Mouse (Mus musculus) midbrain, embryonic 16.5 days (tissue): ENCODE measurements around the gene Gimap1. TPM values are rescaled to one million over a fixed set of nuclear protein-coding genes. Genes with fewer than 3 reads are reported as not detected.

Experiments used
- ATAC-seq: fragments of 200-750 bp; cut with Nextera tagmentation; 2 replicates; pipeline ENCODE4 v1.8.0; 2017; ENCODE audit warnings: moderate TSS enrichment
- H3K27ac ChIP-seq: fragments of 300-500 bp; sonication (generic); 2 replicates; pipeline ENCODE4 v1.5.1; 2014; ENCODE audit warnings: mild to moderate bottlenecking, low read length, mixed read lengths
- H3K27me3 ChIP-seq: fragments of 300-500 bp; sonication (generic); 2 replicates; pipeline ENCODE4 v1.6.1; 2014; ENCODE audit warnings: low read depth, low read length, mixed read lengths; ENCODE audit not compliant: control insufficient read depth, insufficient read depth
- H3K36me3 ChIP-seq: fragments of 300-500 bp; sonication (generic); 2 replicates; pipeline ENCODE4 v1.6.1; 2014; ENCODE audit warnings: mild to moderate bottlenecking, low read length, moderate library complexity, mixed read lengths; ENCODE audit not compliant: control insufficient read depth, insufficient read depth
- H3K4me1 ChIP-seq: fragments of 300-500 bp; sonication (generic); 2 replicates; pipeline ENCODE4 v1.6.1; 2014; ENCODE audit warnings: mild to moderate bottlenecking, low read length, mixed read lengths; ENCODE audit not compliant: control insufficient read depth, insufficient read depth
- H3K4me2 ChIP-seq: fragments of 300-500 bp; sonication (generic); 2 replicates; pipeline ENCODE4 v1.6.1; 2014; ENCODE audit warnings: mild to moderate bottlenecking, low read length, mixed read lengths
- H3K4me3 ChIP-seq: fragments of 300-500 bp; sonication (generic); 2 replicates; pipeline ENCODE4 v1.5.1; 2014; ENCODE audit warnings: low read depth, mild to moderate bottlenecking, low read length, moderate library complexity, mixed read lengths
- H3K9ac ChIP-seq: fragments of 300-500 bp; sonication (generic); 2 replicates; pipeline ENCODE4 v1.6.1; 2014; ENCODE audit warnings: low read depth, low read length, mixed read lengths
- H3K9me3 ChIP-seq: fragments of 300-500 bp; sonication (generic); replicated peaks from 2 replicates; pipeline ENCODE4 v1.6.1; 2014; ENCODE audit warnings: mild to moderate bottlenecking, low read length, mixed read lengths; ENCODE audit not compliant: control insufficient read depth, poor library complexity, severe bottlenecking
- WGBS: fragments of 180-500 bp; shearing (Covaris S2); extraction: QIAGEN DNeasy Blood & Tissue Kit; methylation state at CpG from one replicate; pipeline ENCODE4 v1.1.7; 2014; 5-methylcytosine and 5-hydroxymethylcytosine counted together
- polyA plus RNA-seq: library from polyadenylated mRNA; unstranded; fragments of >200 nt; fragmentation: Nextera tagmentation; extraction: Ambion mirVana; gene quantifications from 2 replicates; pipeline ENCODE4 v1.2.1, GENCODE M21; 2015

The Gimap1 gene
- polyA plus RNA-seq: 5.2 and 5.4 TPM in 2 replicates

DNA sequence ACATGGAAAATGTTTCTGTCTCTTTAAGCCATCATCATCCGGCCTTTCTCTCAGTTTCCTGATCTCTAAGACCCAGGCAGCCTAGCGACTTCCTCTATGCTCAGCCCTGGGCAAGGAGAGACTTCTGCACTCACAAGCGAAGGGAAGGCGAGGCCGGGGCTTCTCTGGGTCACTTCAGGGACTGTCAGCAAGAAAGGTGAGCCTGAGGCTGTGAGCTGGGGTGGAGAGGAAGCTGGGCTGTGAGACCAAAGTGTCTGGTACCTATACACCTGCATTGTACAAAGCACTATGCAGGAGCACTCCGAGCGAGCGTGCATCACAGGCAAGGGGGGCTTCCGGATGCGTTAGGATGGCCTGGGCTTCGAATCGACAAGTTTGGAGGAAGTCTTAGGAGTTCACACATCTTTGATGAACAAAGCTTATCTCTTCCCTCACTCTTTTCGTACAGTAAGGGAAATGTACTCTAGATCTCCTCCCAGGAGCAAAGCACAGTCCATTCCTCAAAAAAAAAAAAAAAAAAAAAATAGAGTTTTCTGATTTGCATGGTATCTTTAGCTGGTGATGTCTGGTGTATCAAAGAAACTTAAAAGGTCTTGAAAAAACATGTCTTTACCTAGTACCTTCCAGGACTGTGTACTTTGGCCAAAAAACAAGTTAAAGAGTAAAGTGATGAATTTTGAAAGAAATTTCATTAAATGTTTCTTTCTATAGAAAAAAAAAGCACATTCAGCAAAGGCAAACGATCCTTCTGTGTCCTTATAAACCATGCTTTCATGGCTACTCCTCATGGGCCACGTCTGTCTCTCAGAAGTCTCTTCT is at the start of gene Gimap1:
Gimap1 (plus strand) TSS at position 94 of the 819 bp plus-strand sequence.
- ATAC-seq: no peak
- Histone ChIP-seq H3K27me3 (peaks cover 9% of the 10 kb centered on the region; the same call in 1 of the 2 replicates), H3K36me3 (no peaks in the 10 kb centered on the region), H3K27ac (no peak within 1 kb of the TSS), H3K9me3 (no peaks in the 10 kb centered on the region), H3K9ac (no peak within 1 kb of the TSS), H3K4me2 (no peak within 1 kb of the TSS), H3K4me3 (no peak within 1 kb of the TSS), H3K4me1 (0 out of 2 replicates have a peak, but pooled peaks cover 4% of the 10 kb centered on the region)
- 78% methylated on average over 15 of the region's 15 CpGs for WGBS

DNA sequence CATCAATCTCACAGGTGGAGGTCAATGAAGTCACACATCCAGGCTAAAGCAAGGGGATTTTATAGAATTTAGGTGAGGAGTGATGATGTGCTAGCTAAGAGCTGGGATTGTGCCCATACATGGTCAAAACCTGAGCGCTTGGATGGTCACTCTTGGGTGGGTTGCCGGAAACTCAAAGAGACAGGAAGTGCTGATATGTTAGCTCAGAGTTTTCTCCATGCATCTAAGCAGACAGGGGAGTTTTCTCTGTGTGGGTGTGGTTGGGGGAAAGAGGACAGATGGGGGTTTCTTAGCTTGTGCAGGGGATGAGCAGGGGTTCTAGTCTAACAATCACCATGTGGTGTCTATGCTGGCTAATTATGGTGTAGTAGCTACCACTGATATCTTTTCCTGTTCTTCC is 49.5 kb upstream of the Gimap1 start:
- H3K27me3 ChIP-seq: no peaks in the 10 kb centered on the region
- no peaks in the 10 kb centered on the region for H3K4me1 ChIP-seq
- no peak overlapping the region for H3K4me3 ChIP-seq
- 93% methylated on average over 2 of the region's 2 CpGs for WGBS
- H3K27ac ChIP-seq: no peak overlapping the region
- no peaks in the 10 kb centered on the region for H3K9me3 ChIP-seq
- no peak for ATAC-seq
- H3K9ac ChIP-seq: no peak overlapping the region
- H3K36me3 ChIP-seq: no peaks in the 10 kb centered on the region
- H3K4me2 ChIP-seq: no peak overlapping the region

DNA sequence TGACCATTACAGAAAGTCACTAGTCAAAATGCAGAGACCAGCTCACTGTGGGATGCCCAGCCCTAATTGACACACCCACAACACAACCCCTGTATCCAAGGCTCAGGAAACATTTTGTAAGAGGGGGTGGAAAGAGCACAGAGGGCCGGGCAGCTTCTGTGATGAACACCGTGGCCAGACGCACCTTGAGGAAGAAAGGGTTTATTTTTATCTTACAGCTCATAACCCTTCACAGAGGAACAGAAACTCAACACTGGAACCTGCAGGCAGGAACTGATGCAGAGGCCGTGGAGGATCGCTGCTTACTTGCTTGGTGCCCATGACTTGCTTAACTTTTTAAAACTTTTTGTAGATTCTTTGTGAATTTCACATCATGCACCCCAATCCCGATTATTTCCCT is 45.9 kb upstream of the Gimap1 start:
- H3K4me3 ChIP-seq: no peak overlapping the region
- no peaks in the 10 kb centered on the region for H3K9me3 ChIP-seq
- no peaks in the 10 kb centered on the region for H3K27me3 ChIP-seq
- H3K27ac ChIP-seq: no peak overlapping the region
- ATAC-seq: no peak
- no peaks in the 10 kb centered on the region for H3K4me1 ChIP-seq
- no peaks in the 10 kb centered on the region for H3K36me3 ChIP-seq
- no peak overlapping the region for H3K4me2 ChIP-seq
- 93% methylated on average over 6 of the region's 6 CpGs for WGBS
- no peak overlapping the region for H3K9ac ChIP-seq

DNA sequence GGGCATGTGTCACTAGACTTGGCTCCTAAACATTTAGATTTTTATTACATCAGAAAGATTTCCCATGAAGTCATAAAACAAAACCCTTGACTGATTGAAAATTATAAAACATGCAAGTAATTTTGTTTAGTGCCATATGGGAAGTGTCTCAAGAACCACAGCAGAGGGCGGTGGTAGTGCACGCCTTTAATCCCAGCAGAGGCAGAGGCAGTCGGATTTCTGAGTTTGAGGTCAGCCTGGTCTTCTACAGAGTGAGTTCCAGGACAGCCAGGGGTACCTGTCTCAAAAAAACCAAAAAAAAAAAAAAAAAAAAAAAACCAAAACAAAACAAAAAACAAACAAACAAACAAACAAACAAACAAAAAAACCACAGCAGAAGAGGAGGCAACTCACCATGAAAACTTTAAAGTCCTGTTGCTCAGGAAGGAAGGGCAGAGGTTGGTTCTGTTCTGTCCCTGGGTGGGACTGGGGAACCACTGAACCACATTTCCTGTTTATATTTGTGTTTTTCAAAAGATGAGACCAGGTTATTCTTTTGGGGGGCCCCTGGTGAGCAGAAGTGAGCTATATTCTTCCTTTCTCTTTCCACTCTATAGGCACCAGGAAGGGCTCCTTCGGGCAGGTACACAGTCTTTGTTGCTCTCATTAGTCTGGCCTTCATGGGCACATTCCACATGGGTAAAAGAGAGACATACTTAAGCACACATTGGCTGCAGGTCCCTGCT is 41.9 kb upstream of the Gimap1 start:
- Histone ChIP-seq H3K27me3 (no peaks in the 10 kb centered on the region), H3K27ac (no peak overlapping the region), H3K4me3 (no peak overlapping the region), H3K4me1 (no peaks in the 10 kb centered on the region), H3K36me3 (no peaks in the 10 kb centered on the region), H3K9ac (no peak overlapping the region), H3K9me3 (no peaks in the 10 kb centered on the region), H3K4me2 (no peak overlapping the region)
- WGBS: 83% methylated on average over 4 of the region's 4 CpGs
- no peak for ATAC-seq

DNA sequence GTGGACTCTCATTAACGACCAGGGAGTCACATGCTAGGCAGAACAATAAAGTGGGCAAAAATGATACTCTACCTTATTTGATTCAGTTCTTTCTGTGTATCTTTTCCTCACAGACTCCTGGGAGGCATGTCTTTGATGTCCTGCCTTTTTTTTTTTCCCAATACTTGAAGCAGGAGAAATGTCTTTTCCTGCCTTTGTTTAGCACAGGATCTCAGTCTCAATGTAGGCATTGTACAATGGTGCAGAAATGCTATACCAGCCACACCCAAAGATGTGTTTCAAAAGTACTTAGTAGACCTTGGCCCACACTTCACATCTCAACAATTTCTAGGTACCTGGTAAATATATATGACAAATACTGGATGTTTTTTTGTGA is 41.3 kb upstream of the Gimap1 start:
- H3K9me3 ChIP-seq: no peaks in the 10 kb centered on the region
- no peak overlapping the region for H3K4me2 ChIP-seq
- ATAC-seq: no peak
- 44% methylated on average over 1 of the region's 1 CpGs for WGBS
- H3K27ac ChIP-seq: no peak overlapping the region
- H3K4me3 ChIP-seq: no peak overlapping the region
- H3K36me3 ChIP-seq: no peaks in the 10 kb centered on the region
- no peaks in the 10 kb centered on the region for H3K27me3 ChIP-seq
- H3K9ac ChIP-seq: no peak overlapping the region
- no peaks in the 10 kb centered on the region for H3K4me1 ChIP-seq

DNA sequence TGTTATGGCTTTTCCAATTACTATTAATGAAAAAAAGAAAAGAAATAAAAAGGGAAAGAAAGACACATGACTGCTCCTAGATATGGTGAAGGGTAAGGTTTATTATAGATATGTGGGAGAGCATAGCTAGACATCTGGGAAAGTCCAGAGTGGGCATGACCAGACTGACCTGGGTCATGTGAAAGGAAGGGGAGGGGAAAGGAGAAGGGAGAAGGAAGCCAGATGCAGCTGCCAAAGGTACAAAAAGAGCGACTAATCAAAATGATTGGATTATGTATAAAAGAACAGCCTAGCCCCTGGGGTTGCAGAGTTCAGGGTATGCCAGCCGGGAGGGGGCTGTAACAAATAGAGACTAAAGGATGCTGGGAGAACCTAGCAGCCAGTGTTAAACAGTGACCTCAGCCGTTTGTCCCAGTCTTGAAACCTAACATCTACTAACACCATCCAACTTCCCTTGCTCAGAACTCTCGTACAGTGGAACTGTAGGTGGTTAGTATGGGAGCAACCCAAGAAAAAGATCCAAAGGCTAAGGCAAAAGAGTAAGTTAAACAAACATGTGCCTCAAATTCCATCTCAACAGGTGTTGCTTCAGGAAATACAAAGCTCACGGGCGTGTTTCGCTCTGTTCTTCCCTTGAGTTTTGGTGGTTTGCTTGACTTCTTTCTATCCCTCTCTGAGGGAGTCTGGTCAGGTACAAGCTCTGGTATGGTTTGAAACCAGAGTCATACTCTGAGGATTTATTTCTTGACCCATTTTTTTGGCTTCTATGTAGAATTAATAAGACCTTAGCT is 40.6 kb upstream of the Gimap1 start:
- H3K9me3 ChIP-seq: no peaks in the 10 kb centered on the region
- no peaks in the 10 kb centered on the region for H3K36me3 ChIP-seq
- no peak overlapping the region for H3K4me2 ChIP-seq
- H3K9ac ChIP-seq: no peak overlapping the region
- no peak overlapping the region for H3K4me3 ChIP-seq
- no peaks in the 10 kb centered on the region for H3K27me3 ChIP-seq
- no peak overlapping the region for H3K27ac ChIP-seq
- no peak for ATAC-seq
- H3K4me1 ChIP-seq: no peaks in the 10 kb centered on the region
- WGBS: 76% methylated on average over 7 of the region's 7 CpGs

DNA sequence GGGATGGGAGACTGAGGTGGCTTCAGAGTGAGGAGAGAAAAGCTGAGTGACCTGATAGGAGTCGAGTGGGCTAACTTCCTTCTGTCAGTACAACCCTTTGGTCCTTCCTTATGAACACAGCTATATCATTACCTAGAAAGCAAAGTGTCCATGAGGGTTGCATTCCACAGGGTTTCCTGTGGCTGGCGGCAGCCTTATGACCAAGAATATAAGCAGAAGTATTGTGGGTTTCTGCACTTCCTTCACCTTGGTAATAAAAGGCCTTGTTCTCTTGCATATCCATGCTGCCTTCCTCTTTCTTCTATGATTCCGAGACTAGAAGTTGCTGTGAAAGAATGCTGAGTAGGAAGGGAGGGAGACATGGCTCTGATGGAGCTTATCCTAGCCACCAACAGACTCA is 40.0 kb upstream of the Gimap1 start:
- Histone ChIP-seq H3K27ac (no peak overlapping the region), H3K9me3 (no peaks in the 10 kb centered on the region), H3K36me3 (no peaks in the 10 kb centered on the region), H3K4me2 (no peak overlapping the region), H3K4me1 (no peaks in the 10 kb centered on the region), H3K4me3 (no peak overlapping the region), H3K27me3 (no peaks in the 10 kb centered on the region), H3K9ac (no peak overlapping the region)
- WGBS: 85% methylated on average over 3 of the region's 3 CpGs
- ATAC-seq: no peak

DNA sequence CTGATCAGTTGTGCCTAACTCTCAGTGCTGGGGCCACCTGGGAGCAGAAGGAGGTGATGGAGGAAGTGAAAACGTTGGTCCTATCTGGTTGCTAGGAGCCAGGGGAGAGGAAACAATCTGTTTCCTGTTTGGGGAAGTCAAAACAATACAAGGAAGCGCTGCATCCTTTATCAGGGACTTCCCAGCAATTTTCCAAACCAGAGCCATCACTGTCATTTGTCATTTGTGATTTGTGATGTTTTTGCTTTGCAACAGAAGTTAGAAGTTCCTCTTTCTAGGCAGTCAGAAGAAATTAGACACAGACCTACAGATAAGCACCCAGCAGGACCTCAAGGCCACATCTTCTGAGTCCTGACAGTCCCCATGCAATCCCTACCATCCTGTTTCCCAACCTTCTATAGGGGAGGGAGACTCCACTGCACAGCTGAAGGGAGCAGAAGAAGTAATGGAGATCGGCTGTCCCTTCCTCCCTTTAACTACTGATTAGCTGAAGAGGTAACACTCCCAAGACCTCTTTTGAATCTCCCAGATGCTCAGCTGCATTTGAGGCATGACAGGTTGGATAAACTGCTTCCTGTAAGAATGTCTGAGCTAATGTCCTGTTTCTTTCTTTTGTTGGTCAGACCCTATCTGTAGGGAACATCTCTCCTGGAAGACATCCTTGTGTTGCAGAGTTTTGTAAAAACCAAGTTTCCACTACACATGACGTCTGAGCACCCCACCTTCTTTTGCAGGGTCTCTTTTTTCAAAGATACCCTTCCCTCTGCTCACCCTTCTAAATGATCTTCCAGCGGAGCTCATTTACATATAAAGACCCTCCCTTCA is 38.4 kb upstream of the Gimap1 start:
- Histone ChIP-seq H3K36me3 (no peaks in the 10 kb centered on the region), H3K4me1 (no peaks in the 10 kb centered on the region), H3K4me2 (no peak overlapping the region), H3K27me3 (no peaks in the 10 kb centered on the region), H3K9me3 (no peaks in the 10 kb centered on the region), H3K27ac (no peak overlapping the region), H3K9ac (no peak overlapping the region), H3K4me3 (no peak overlapping the region)
- WGBS: 65% methylated on average over 5 of the region's 5 CpGs
- no peak for ATAC-seq
